Mouse (Mus musculus) midbrain, embryonic 16.5 days (tissue): ENCODE results near the gene Mfsd9. TPM values are rescaled to one million over a fixed set of nuclear protein-coding genes. Genes with fewer than 3 reads are reported as not detected.

ENCODE experiments used
- ATAC-seq: fragments of 200-750 bp; cut with Nextera tagmentation; 2 replicates; pipeline ENCODE4 v1.8.0; 2017; ENCODE audit warnings: moderate TSS enrichment
- H3K27ac ChIP-seq: fragments of 300-500 bp; sonication (generic); 2 replicates; pipeline ENCODE4 v1.5.1; 2014; ENCODE audit warnings: mild to moderate bottlenecking, low read length, mixed read lengths
- H3K27me3 ChIP-seq: fragments of 300-500 bp; sonication (generic); 2 replicates; pipeline ENCODE4 v1.6.1; 2014; ENCODE audit warnings: low read depth, low read length, mixed read lengths; ENCODE audit not compliant: control insufficient read depth, insufficient read depth
- H3K36me3 ChIP-seq: fragments of 300-500 bp; sonication (generic); 2 replicates; pipeline ENCODE4 v1.6.1; 2014; ENCODE audit warnings: mild to moderate bottlenecking, low read length, moderate library complexity, mixed read lengths; ENCODE audit not compliant: control insufficient read depth, insufficient read depth
- H3K4me1 ChIP-seq: fragments of 300-500 bp; sonication (generic); 2 replicates; pipeline ENCODE4 v1.6.1; 2014; ENCODE audit warnings: mild to moderate bottlenecking, low read length, mixed read lengths; ENCODE audit not compliant: control insufficient read depth, insufficient read depth
- H3K4me2 ChIP-seq: fragments of 300-500 bp; sonication (generic); 2 replicates; pipeline ENCODE4 v1.6.1; 2014; ENCODE audit warnings: mild to moderate bottlenecking, low read length, mixed read lengths
- H3K4me3 ChIP-seq: fragments of 300-500 bp; sonication (generic); 2 replicates; pipeline ENCODE4 v1.5.1; 2014; ENCODE audit warnings: low read depth, mild to moderate bottlenecking, low read length, moderate library complexity, mixed read lengths
- H3K9ac ChIP-seq: fragments of 300-500 bp; sonication (generic); 2 replicates; pipeline ENCODE4 v1.6.1; 2014; ENCODE audit warnings: low read depth, low read length, mixed read lengths
- H3K9me3 ChIP-seq: fragments of 300-500 bp; sonication (generic); replicated peaks from 2 replicates; pipeline ENCODE4 v1.6.1; 2014; ENCODE audit warnings: mild to moderate bottlenecking, low read length, mixed read lengths; ENCODE audit not compliant: control insufficient read depth, poor library complexity, severe bottlenecking
- WGBS: fragments of 180-500 bp; shearing (Covaris S2); extraction: QIAGEN DNeasy Blood & Tissue Kit; methylation state at CpG from one replicate; pipeline ENCODE4 v1.1.7; 2014; 5-methylcytosine and 5-hydroxymethylcytosine counted together
- polyA plus RNA-seq: library from polyadenylated mRNA; unstranded; fragments of >200 nt; fragmentation: Nextera tagmentation; extraction: Ambion mirVana; gene quantifications from 2 replicates; pipeline ENCODE4 v1.2.1, GENCODE M21; 2015

The Mfsd9 gene
- 8.2 and 8.4 TPM in 2 replicates for polyA plus RNA-seq

DNA sequence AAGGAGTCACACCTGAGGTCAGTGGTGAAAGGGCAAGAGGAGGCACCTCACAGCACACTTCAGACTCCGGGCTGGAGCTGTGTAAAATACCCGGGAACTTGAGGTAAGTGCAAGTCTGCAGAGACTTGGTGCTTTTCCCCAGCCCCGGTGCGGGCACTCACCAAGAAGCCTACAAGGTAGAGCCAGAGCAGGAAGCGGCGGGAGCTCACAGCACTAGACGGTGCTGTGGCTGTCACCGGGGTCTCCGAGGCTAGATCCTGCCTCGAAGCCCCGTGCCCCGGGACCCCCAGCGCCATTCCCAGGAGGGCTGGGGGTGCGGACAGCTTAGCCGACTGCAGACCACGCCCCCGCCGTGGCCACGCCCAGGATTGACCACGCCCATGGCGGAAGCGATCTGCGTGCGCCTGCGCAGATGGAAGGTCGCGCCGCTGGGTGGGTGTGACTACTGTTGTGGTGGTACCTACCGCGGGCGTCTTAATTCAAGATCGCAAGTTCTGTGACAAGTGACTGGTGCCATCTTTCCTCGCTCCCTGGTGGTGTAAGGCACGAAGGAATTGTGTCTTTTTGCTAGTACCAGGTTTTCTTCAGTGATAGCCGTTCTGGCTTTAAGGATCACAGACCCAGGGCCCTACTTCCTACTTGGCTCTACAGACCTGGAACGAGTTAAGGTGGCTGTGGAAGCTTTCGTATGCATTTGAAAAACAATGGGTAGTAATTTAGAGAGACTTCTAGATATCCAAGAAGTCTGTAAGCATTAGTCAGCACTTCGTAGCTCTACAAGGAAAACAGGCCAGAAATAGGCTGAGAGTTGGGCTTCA, at the start of gene Mfsd9:
Mfsd9 (minus strand) TSS at position 364 of the 818 bp plus-strand sequence.
- Histone ChIP-seq H3K27me3 (no peaks in the 10 kb centered on the region), H3K36me3 (no peaks in the 10 kb centered on the region), H3K4me1 (peaks cover 15% of the 10 kb centered on the region; the same call in 1 of the 2 replicates), H3K4me2 (peak within 1 kb of the TSS; percentile 89), H3K9ac (peak within 1 kb of the TSS; percentile 70), H3K4me3 (peak within 1 kb of the TSS; percentile 77), H3K27ac (peak within 1 kb of the TSS; percentile 68), H3K9me3 (no peaks in the 10 kb centered on the region)
- ATAC-seq = peak; percentile 93
- WGBS = 7% methylated on average over 38 of the region's 38 CpGs

GRCm38 (mm10) chr1:40835468-40835867, 45.0 kb upstream of the Mfsd9 start:
- H3K27me3 ChIP-seq = no peaks in the 10 kb centered on the region
- no peak overlapping the region for H3K4me2 ChIP-seq
- 83% methylated on average over 4 of the region's 4 CpGs for WGBS
- no peak overlapping the region for H3K9ac ChIP-seq
- no peak overlapping the region for H3K4me3 ChIP-seq
- H3K4me1 ChIP-seq = no peaks in the 10 kb centered on the region
- ATAC-seq = no peak
- H3K9me3 ChIP-seq = no peaks in the 10 kb centered on the region
- no peaks in the 10 kb centered on the region for H3K36me3 ChIP-seq
- no peak overlapping the region for H3K27ac ChIP-seq

DNA sequence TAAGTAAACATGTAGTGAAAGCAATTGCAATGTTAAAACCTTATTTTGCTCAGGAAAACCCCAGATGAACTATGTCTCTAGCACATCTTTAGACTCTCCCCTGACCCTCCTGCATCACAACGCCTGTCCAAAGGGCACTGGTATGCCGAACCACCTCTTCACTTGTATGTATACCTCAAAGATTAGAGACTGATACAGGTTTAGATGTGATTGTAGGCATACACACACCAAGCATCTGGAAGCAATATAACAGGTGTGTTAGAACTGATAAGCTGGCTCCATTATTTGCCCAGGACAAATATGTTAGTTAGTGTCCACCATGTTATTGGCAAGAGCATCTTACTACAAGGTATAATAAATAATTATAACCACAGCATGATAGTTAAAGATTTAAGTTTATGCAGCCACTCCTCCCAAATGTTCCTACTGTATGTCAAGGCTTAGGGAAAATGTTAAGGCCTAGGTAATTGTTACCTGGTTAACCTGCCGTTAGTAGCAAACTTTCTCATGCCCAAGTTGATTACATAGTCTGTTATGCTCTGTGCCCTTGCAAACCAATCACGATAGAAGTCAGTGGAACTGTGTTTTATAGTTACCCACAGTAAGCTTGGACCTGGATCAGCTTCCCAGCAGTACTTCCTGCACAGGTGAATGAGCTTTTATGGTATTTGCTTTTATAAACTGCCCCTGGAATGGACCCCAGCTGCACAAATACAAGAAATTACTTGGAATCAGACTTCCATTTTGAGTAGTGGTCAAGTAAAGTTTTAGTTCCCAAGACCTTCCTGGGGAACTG, 40.4 kb upstream of the Mfsd9 start:
- Histone ChIP-seq H3K4me1 (no peaks in the 10 kb centered on the region), H3K27ac (no peak overlapping the region), H3K4me2 (no peak overlapping the region), H3K36me3 (no peaks in the 10 kb centered on the region), H3K27me3 (no peaks in the 10 kb centered on the region), H3K4me3 (no peak overlapping the region), H3K9ac (no peak overlapping the region), H3K9me3 (no peaks in the 10 kb centered on the region)
- WGBS = 94% methylated on average over 4 of the region's 4 CpGs
- no peak for ATAC-seq

- H3K9me3 ChIP-seq = no peaks in the 10 kb centered on the region
- no peak overlapping the region for H3K9ac ChIP-seq
- no peaks in the 10 kb centered on the region for H3K4me1 ChIP-seq
- H3K27ac ChIP-seq = no peak overlapping the region
- no peaks in the 10 kb centered on the region for H3K27me3 ChIP-seq
- H3K4me3 ChIP-seq = no peak overlapping the region
- 76% methylated on average over 10 of the region's 10 CpGs for WGBS
- no peaks in the 10 kb centered on the region for H3K36me3 ChIP-seq
- no peak overlapping the region for H3K4me2 ChIP-seq
- ATAC-seq = no peak
These were observed 38.9 kb upstream of the Mfsd9 start for GRCm38 (mm10) chr1:40829213-40829914.

- Histone ChIP-seq H3K9ac (no peak overlapping the region), H3K4me1 (no peaks in the 10 kb centered on the region), H3K9me3 (no peaks in the 10 kb centered on the region), H3K27me3 (no peaks in the 10 kb centered on the region), H3K4me3 (no peak overlapping the region), H3K4me2 (no peak overlapping the region), H3K27ac (no peak overlapping the region), H3K36me3 (no peaks in the 10 kb centered on the region)
- WGBS = 68% methylated on average over 7 of the region's 7 CpGs
- ATAC-seq = no peak
These were observed 35.3 kb upstream of the Mfsd9 start for GRCm38 (mm10) chr1:40825826-40826225.

DNA sequence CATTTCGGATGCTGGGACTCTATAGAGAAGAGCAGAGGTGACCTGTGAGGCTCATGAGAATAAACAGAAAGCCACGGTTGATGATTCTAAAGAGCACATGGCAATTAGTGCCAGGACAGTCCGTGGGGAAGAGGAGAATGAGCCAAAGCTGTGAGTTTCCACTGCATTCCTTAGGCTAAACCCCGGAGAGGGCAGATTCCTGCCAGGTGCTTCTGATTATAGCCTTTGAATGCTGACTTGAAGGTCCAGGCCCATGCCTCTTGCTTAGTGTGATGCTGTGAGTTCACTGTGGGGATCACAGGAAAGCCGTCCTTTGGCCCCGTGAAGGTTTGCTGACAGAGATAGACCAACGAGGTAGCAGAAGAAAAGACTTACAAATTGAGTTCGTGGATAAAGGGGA, 34.4 kb upstream of the Mfsd9 start:
- no peak for ATAC-seq
- Histone ChIP-seq H3K27ac (no peak overlapping the region), H3K4me3 (no peak overlapping the region), H3K4me1 (no peaks in the 10 kb centered on the region), H3K9ac (no peak overlapping the region), H3K4me2 (no peak overlapping the region), H3K9me3 (no peaks in the 10 kb centered on the region), H3K36me3 (no peaks in the 10 kb centered on the region), H3K27me3 (no peaks in the 10 kb centered on the region)
- 67% methylated on average over 8 of the region's 8 CpGs for WGBS

DNA sequence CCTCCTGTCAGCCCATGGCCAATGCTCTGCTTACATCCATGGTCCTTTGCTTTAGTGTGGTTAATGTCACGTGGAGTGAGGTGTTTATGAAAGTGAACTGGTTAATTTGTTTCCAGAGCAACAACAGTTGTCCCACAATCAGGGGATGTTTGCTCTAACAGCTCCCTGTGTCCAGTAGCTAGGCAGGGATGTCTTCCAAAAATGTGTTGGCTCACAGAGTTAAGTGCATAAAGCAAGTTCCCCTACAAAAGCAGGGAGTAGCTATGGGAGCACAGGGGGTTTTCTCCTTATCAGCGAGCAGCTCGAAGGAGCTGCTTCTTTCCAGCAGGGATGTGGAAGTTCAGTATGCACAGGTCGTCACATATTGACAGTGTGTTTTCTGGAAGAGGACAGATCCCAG, 34.0 kb upstream of the Mfsd9 start:
- Histone ChIP-seq H3K4me2 (no peak overlapping the region), H3K36me3 (no peaks in the 10 kb centered on the region), H3K9me3 (no peaks in the 10 kb centered on the region), H3K27me3 (no peaks in the 10 kb centered on the region), H3K4me3 (no peak overlapping the region), H3K9ac (no peak overlapping the region), H3K4me1 (no peaks in the 10 kb centered on the region), H3K27ac (no peak overlapping the region)
- ATAC-seq = no peak
- 65% methylated on average over 4 of the region's 4 CpGs for WGBS

- Histone ChIP-seq H3K27ac (no peak overlapping the region), H3K9ac (no peak overlapping the region), H3K4me3 (no peak overlapping the region), H3K4me1 (no peaks in the 10 kb centered on the region), H3K27me3 (no peaks in the 10 kb centered on the region), H3K36me3 (no peaks in the 10 kb centered on the region), H3K4me2 (no peak overlapping the region), H3K9me3 (no peaks in the 10 kb centered on the region)
- 72% methylated on average over 16 of the region's 16 CpGs for WGBS
- ATAC-seq = no peak
These were observed 24.8 kb upstream of the Mfsd9 start for GRCm38 (mm10) chr1:40815071-40815845.
